Mouse (Mus musculus) frontal cortex, postnatal 36 days (tissue): Measurements from ENCODE around the gene Hsd17b7.

Experiments
- DNase-seq, 2 experiments: peaks; one replicate each; pipeline ENCODE4 v3.0.0; 2022; ENCODE audit warnings: low spot score in 2 of 2

Gene Hsd17b7

GRCm38 (mm10) chr1:169934005-169934725 is 34.9 kb downstream of the Hsd17b7 start:
- peak; percentile 62 to 70 for DNase-seq

GRCm38 (mm10) chr1:169932122-169932746 is 36.8 kb downstream of the Hsd17b7 start:
- DNase-seq: no peak

- DNase-seq: no peak
Measured at GRCm38 (mm10) chr1:169931698-169932097, 37.3 kb downstream of the Hsd17b7 start.

- DNase-seq: no peak
Measured at GRCm38 (mm10) chr1:169928454-169928971, 40.5 kb downstream of the Hsd17b7 start, which contains the start of gene Ccdc190. TSS of gene Ccdc190 (plus strand) at chr1:169928648.

- DNase-seq: no peak
Measured at GRCm38 (mm10) chr1:169927753-169928369, 41.2 kb downstream of the Hsd17b7 start.

GRCm38 (mm10) chr1:169924567-169924966 is 44.5 kb downstream of the Hsd17b7 start:
- DNase-seq: no peak

- peak in 1 of 2 experiments; percentile 58 for DNase-seq
Measured at GRCm38 (mm10) chr1:169921710-169922211, 47.3 kb downstream of the Hsd17b7 start.

- DNase-seq: peak; percentile 86 to 88
Measured at GRCm38 (mm10) chr1:169919211-169919610, 49.8 kb downstream of the Hsd17b7 start.

GRCm38 (mm10) chr1:169917998-169918397 is 51.0 kb downstream of the Hsd17b7 start:
- DNase-seq: peak; percentile 70 to 81

GRCm38 (mm10) chr1:169917115-169917796 is 51.8 kb downstream of the Hsd17b7 start:
- DNase-seq: no peak

GRCm38 (mm10) chr1:169916659-169917058 is 52.4 kb downstream of the Hsd17b7 start:
- DNase-seq: no peak

GRCm38 (mm10) chr1:169911526-169911925 is 57.5 kb downstream of the Hsd17b7 start:
- DNase-seq: no peak

GRCm38 (mm10) chr1:169910751-169911150 is 58.3 kb downstream of the Hsd17b7 start:
- no peak for DNase-seq

- no peak for DNase-seq
Measured at GRCm38 (mm10) chr1:169909659-169910058, 59.4 kb downstream of the Hsd17b7 start.

GRCm38 (mm10) chr1:169909163-169909562 is 59.9 kb downstream of the Hsd17b7 start:
- DNase-seq: no peak

GRCm38 (mm10) chr1:169900771-169901336 is 68.2 kb downstream of the Hsd17b7 start:
- peak in 1 of 2 experiments; percentile 49 for DNase-seq
